Mouse (Mus musculus): ENCODE results near the gene Csnk1g1. TPM values are rescaled to one million over a fixed set of nuclear protein-coding genes. Genes with fewer than 3 reads are reported as not detected.
A peak's percentile ranks its signal among the peaks of the same experiment; 100 is the strongest.

The Csnk1g1 gene
- polyA plus RNA-seq, 1 experiment, result 6.8 TPM

GRCm38 (mm10) chr9:65891126-65891525 lies 17.6 kb upstream of the Csnk1g1 start:
- Histone ChIP-seq H3K4me2 (ENCODE audit: low read depth) (peak overlapping the region; percentile 78), H3K4me3 (peak overlapping the region; percentile 59), H3K36me3 (ENCODE audit: control insufficient read depth, insufficient read depth) (peaks cover 8% of the 10 kb centered on the region), H3K79me2 (ENCODE audit: control insufficient read depth, insufficient read depth) (peaks cover 25% of the 10 kb centered on the region), H3ac (ENCODE audit: control insufficient read depth, insufficient read length) (no peak overlapping the region), H3K27me3 (ENCODE audit: control insufficient read depth, insufficient read depth, insufficient read length) (no peaks in the 10 kb centered on the region)
- TF ChIP-seq MYOD1 (IDR thresholded peaks at IDR 0.05; ENCODE audit: control insufficient read depth in 1 of 3, insufficient read length in 2 of 3, low read depth in 2 of 3), result no peak
- TF ChIP-seq TCF12 (IDR thresholded peaks at IDR 0.05; ENCODE audit: insufficient read depth, poor library complexity, severe bottlenecking), result no peak
- no peak for TF ChIP-seq MYOG (IDR thresholded peaks at IDR 0.05; ENCODE audit: control insufficient read depth in 1 of 3, insufficient read depth in 1 of 3, insufficient read length in 2 of 3, low read depth in 2 of 3)
- no peak for TF ChIP-seq TCF3 (IDR thresholded peaks at IDR 0.05; ENCODE audit: insufficient read length, low read depth)
- TF ChIP-seq REST (IDR thresholded peaks at IDR 0.05; ENCODE audit: insufficient read depth, insufficient read length), result no peak
- TF ChIP-seq CEBPB (IDR thresholded peaks at IDR 0.05; ENCODE audit: insufficient read depth, poor library complexity, severe bottlenecking), result no peak
- TF ChIP-seq POLR2A (IDR thresholded peaks at IDR 0.05; ENCODE audit: insufficient read length, low read depth), result no peak
- no peak for TF ChIP-seq POLR2AphosphoS2 (IDR thresholded peaks at IDR 0.05; ENCODE audit: insufficient read length, low read depth)
- no peak for TF ChIP-seq USF1 (IDR thresholded peaks at IDR 0.05; ENCODE audit: low read depth)
- TF ChIP-seq MAX (IDR thresholded peaks at IDR 0.05; ENCODE audit: low read depth), result no peak
- no peak for TF ChIP-seq E2F4 (IDR thresholded peaks at IDR 0.05; ENCODE audit: insufficient read depth)
- TF ChIP-seq SRF (IDR thresholded peaks at IDR 0.05; ENCODE audit: control insufficient read depth, insufficient read length, low read depth), result no peak

- Histone ChIP-seq H3K4me3 (no peak overlapping the region), H3ac (ENCODE audit: control insufficient read depth, insufficient read length) (no peak overlapping the region), H3K4me2 (ENCODE audit: low read depth) (no peak overlapping the region), H3K79me2 (ENCODE audit: control insufficient read depth, insufficient read depth) (peaks cover 6% of the 10 kb centered on the region), H3K36me3 (ENCODE audit: control insufficient read depth, insufficient read depth) (peaks cover 14% of the 10 kb centered on the region), H3K27me3 (ENCODE audit: control insufficient read depth, insufficient read depth, insufficient read length) (no peaks in the 10 kb centered on the region)
- TF ChIP-seq SRF (IDR thresholded peaks at IDR 0.05; ENCODE audit: control insufficient read depth, insufficient read length, low read depth) (no peak), TCF3 (IDR thresholded peaks at IDR 0.05; ENCODE audit: insufficient read length, low read depth) (no peak), E2F4 (IDR thresholded peaks at IDR 0.05; ENCODE audit: insufficient read depth) (no peak), REST (IDR thresholded peaks at IDR 0.05; ENCODE audit: insufficient read depth, insufficient read length) (no peak), MYOG (IDR thresholded peaks at IDR 0.05; ENCODE audit: control insufficient read depth in 1 of 3, insufficient read depth in 1 of 3, insufficient read length in 2 of 3, low read depth in 2 of 3) (no peak), TCF12 (IDR thresholded peaks at IDR 0.05; ENCODE audit: insufficient read depth, poor library complexity, severe bottlenecking) (no peak), MYOD1 (IDR thresholded peaks at IDR 0.05; ENCODE audit: control insufficient read depth in 1 of 3, insufficient read length in 2 of 3, low read depth in 2 of 3) (no peak), USF1 (IDR thresholded peaks at IDR 0.05; ENCODE audit: low read depth) (no peak), POLR2AphosphoS2 (IDR thresholded peaks at IDR 0.05; ENCODE audit: insufficient read length, low read depth) (no peak), POLR2A (IDR thresholded peaks at IDR 0.05; ENCODE audit: insufficient read length, low read depth) (no peak), CEBPB (IDR thresholded peaks at IDR 0.05; ENCODE audit: insufficient read depth, poor library complexity, severe bottlenecking) (no peak), MAX (IDR thresholded peaks at IDR 0.05; ENCODE audit: low read depth) (no peak)
Measured at GRCm38 (mm10) chr9:65896977-65897376, 11.7 kb upstream of the Csnk1g1 start.

GRCm38 (mm10) chr9:65902879-65903278 lies 5.8 kb upstream of the Csnk1g1 start:
- Histone ChIP-seq H3ac (ENCODE audit: control insufficient read depth, insufficient read length) (no peak overlapping the region), H3K4me2 (ENCODE audit: low read depth) (no peak overlapping the region), H3K4me3 (no peak overlapping the region), H3K36me3 (ENCODE audit: control insufficient read depth, insufficient read depth) (no peaks in the 10 kb centered on the region), H3K27me3 (ENCODE audit: control insufficient read depth, insufficient read depth, insufficient read length) (no peaks in the 10 kb centered on the region), H3K79me2 (ENCODE audit: control insufficient read depth, insufficient read depth) (no peaks in the 10 kb centered on the region)
- no peak for TF ChIP-seq SRF (IDR thresholded peaks at IDR 0.05; ENCODE audit: control insufficient read depth, insufficient read length, low read depth)
- TF ChIP-seq POLR2AphosphoS2 (IDR thresholded peaks at IDR 0.05; ENCODE audit: insufficient read length, low read depth), result no peak
- no peak for TF ChIP-seq POLR2A (IDR thresholded peaks at IDR 0.05; ENCODE audit: insufficient read length, low read depth)
- TF ChIP-seq MYOD1 (IDR thresholded peaks at IDR 0.05; ENCODE audit: control insufficient read depth in 1 of 3, insufficient read length in 2 of 3, low read depth in 2 of 3), result no peak
- no peak for TF ChIP-seq MYOG (IDR thresholded peaks at IDR 0.05; ENCODE audit: control insufficient read depth in 1 of 3, insufficient read depth in 1 of 3, insufficient read length in 2 of 3, low read depth in 2 of 3)
- no peak for TF ChIP-seq CEBPB (IDR thresholded peaks at IDR 0.05; ENCODE audit: insufficient read depth, poor library complexity, severe bottlenecking)
- TF ChIP-seq E2F4 (IDR thresholded peaks at IDR 0.05; ENCODE audit: insufficient read depth), result no peak
- TF ChIP-seq TCF12 (IDR thresholded peaks at IDR 0.05; ENCODE audit: insufficient read depth, poor library complexity, severe bottlenecking), result no peak
- no peak for TF ChIP-seq USF1 (IDR thresholded peaks at IDR 0.05; ENCODE audit: low read depth)
- no peak for TF ChIP-seq MAX (IDR thresholded peaks at IDR 0.05; ENCODE audit: low read depth)
- TF ChIP-seq REST (IDR thresholded peaks at IDR 0.05; ENCODE audit: insufficient read depth, insufficient read length), result no peak

GRCm38 (mm10) chr9:65903419-65903818 lies 5.3 kb upstream of the Csnk1g1 start:
- TF ChIP-seq USF1 (IDR thresholded peaks at IDR 0.05; ENCODE audit: low read depth), result no peak
- H3K4me2 ChIP-seq (ENCODE audit: low read depth), result no peak overlapping the region
- H3K27me3 ChIP-seq (ENCODE audit: control insufficient read depth, insufficient read depth, insufficient read length), result no peaks in the 10 kb centered on the region
- H3K4me3 ChIP-seq, result no peak overlapping the region
- no peaks in the 10 kb centered on the region for H3K79me2 ChIP-seq (ENCODE audit: control insufficient read depth, insufficient read depth)
- H3ac ChIP-seq (ENCODE audit: control insufficient read depth, insufficient read length), result no peak overlapping the region
- H3K36me3 ChIP-seq (ENCODE audit: control insufficient read depth, insufficient read depth), result no peaks in the 10 kb centered on the region

- H3K79me2 ChIP-seq (ENCODE audit: control insufficient read depth, insufficient read depth), result peaks cover 51% of the 10 kb centered on the region
- peak overlapping the region; percentile 90 for H3K4me3 ChIP-seq
- H3K27me3 ChIP-seq (ENCODE audit: control insufficient read depth, insufficient read depth, insufficient read length), result no peaks in the 10 kb centered on the region
- TF ChIP-seq POLR2A (IDR thresholded peaks at IDR 0.05; ENCODE audit: insufficient read length, low read depth) (no peak), REST (IDR thresholded peaks at IDR 0.05; ENCODE audit: insufficient read depth, insufficient read length) (no peak), E2F4 (IDR thresholded peaks at IDR 0.05; ENCODE audit: insufficient read depth) (no peak), POLR2AphosphoS2 (IDR thresholded peaks at IDR 0.05; ENCODE audit: insufficient read length, low read depth) (no peak), MAX (IDR thresholded peaks at IDR 0.05; ENCODE audit: low read depth) (no peak), CEBPB (IDR thresholded peaks at IDR 0.05; ENCODE audit: insufficient read depth, poor library complexity, severe bottlenecking) (no peak), USF1 (IDR thresholded peaks at IDR 0.05; ENCODE audit: low read depth) (no peak)
- peaks cover 3% of the 10 kb centered on the region for H3K36me3 ChIP-seq (ENCODE audit: control insufficient read depth, insufficient read depth)
- peak overlapping the region; percentile 83 for H3K4me2 ChIP-seq (ENCODE audit: low read depth)
- H3ac ChIP-seq (ENCODE audit: control insufficient read depth, insufficient read length), result peak overlapping the region; percentile 10
Measured at GRCm38 (mm10) chr9:65909301-65909801, 627 bp downstream of the Csnk1g1 start.

Measured in myocyte (in vitro differentiated cells).